Mouse (Mus musculus): Measurements from ENCODE around the gene Ankrd35.
"Not testable (repeated sequence)": the region's sequence is repeated elsewhere in the genome, so short reads cannot be mapped to it uniquely, and the experiment has no call there.

Ankrd35 gene

GRCm38 (mm10) chr3:96669727-96670468 is at the start of gene Ankrd35:
TSS of gene Ankrd35 (plus strand) at chr3:96670131.
- peak; percentile 88 for DNase-seq (ENCODE audit: low spot score)

- no peak for DNase-seq (ENCODE audit: low spot score)
Observed at GRCm38 (mm10) chr3:96623201-96623600, 46.7 kb upstream of the Ankrd35 start.

- DNase-seq (ENCODE audit: low spot score), result peak; percentile 96
Observed at GRCm38 (mm10) chr3:96629729-96630600, 40.0 kb upstream of the Ankrd35 start, which contains the start of gene Rbm8a. TSS of gene Rbm8a (plus strand) at chr3:96629933.

- DNase-seq (ENCODE audit: low spot score), result no peak
Observed at GRCm38 (mm10) chr3:96632058-96632457, 37.9 kb upstream of the Ankrd35 start.

GRCm38 (mm10) chr3:96634015-96634414 is 35.9 kb upstream of the Ankrd35 start:
- no peak for DNase-seq (ENCODE audit: low spot score)

GRCm38 (mm10) chr3:96634928-96635879 is 34.7 kb upstream of the Ankrd35 start, which contains the start of the genes Pex11b and Gm42957:
TSS of gene Pex11b (plus strand) at chr3:96635376.
TSS of gene Gm42957 (plus strand) at chr3:96635474.
- peak; percentile 90 for DNase-seq (ENCODE audit: low spot score)

GRCm38 (mm10) chr3:96635906-96636305 is 34.0 kb upstream of the Ankrd35 start:
- no peak for DNase-seq (ENCODE audit: low spot score)

- no peak for DNase-seq (ENCODE audit: low spot score)
Observed at GRCm38 (mm10) chr3:96636448-96636847, 33.5 kb upstream of the Ankrd35 start.

GRCm38 (mm10) chr3:96639219-96639618 is 30.7 kb upstream of the Ankrd35 start:
- peak; percentile 68 for DNase-seq (ENCODE audit: low spot score)

- DNase-seq (ENCODE audit: low spot score), result peak; percentile 63
Observed at GRCm38 (mm10) chr3:96645018-96645649, 24.8 kb upstream of the Ankrd35 start, which contains the start of gene Itga10. TSS of gene Itga10 (plus strand) at chr3:96645584.

GRCm38 (mm10) chr3:96647365-96647764 is 22.6 kb upstream of the Ankrd35 start:
- no peak for DNase-seq (ENCODE audit: low spot score)

GRCm38 (mm10) chr3:96660901-96661300 is 9.0 kb upstream of the Ankrd35 start:
- DNase-seq (ENCODE audit: low spot score), result no peak

- no peak for DNase-seq (ENCODE audit: low spot score)
Observed at GRCm38 (mm10) chr3:96662731-96663316, 7.1 kb upstream of the Ankrd35 start.

- peak; percentile 88 for DNase-seq (ENCODE audit: low spot score)
Observed at GRCm38 (mm10) chr3:96663432-96664239, 6.3 kb upstream of the Ankrd35 start.

- DNase-seq (ENCODE audit: low spot score), result not testable (repeated sequence)
Observed at GRCm38 (mm10) chr3:96665732-96666363, 4.1 kb upstream of the Ankrd35 start.

- no peak for DNase-seq (ENCODE audit: low spot score)
Observed at GRCm38 (mm10) chr3:96666916-96667315, 3.0 kb upstream of the Ankrd35 start.

- peak; percentile 56 for DNase-seq (ENCODE audit: low spot score)
Observed at GRCm38 (mm10) chr3:96667316-96667715, 2.6 kb upstream of the Ankrd35 start.

GRCm38 (mm10) chr3:96668424-96669067 is 1.4 kb upstream of the Ankrd35 start:
- no peak for DNase-seq (ENCODE audit: low spot score)

GRCm38 (mm10) chr3:96671519-96671918 is 1.6 kb downstream of the Ankrd35 start:
- DNase-seq (ENCODE audit: low spot score), result no peak
